ENCODE assay signal across 8 mouse cellular contexts in the genomic region with DNA sequence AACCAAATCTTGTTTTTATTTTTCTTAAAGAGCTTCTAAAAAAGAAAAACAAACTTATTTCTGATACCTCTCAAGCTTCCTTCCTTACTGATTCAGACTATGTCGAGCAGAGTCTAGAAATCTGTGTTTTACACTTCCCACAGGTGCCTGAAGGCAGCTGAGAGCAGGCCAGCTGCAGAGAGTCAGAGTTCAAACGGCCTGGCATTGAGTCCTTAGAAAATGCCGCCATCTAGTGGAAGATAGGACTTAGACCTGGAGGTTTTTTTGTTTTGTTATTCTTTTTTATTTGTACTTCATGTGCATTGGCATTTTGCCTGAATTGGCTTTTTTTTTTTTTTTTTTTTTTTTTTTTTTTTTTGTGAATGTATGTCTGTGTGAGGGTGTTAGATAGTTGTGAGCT. TPM values are rescaled to one million over a fixed set of nuclear protein-coding genes. Genes with fewer than 3 reads are reported as not detected.
DNase-seq lines count a peak whose midpoint lies in the region; ATAC-seq and TF ChIP-seq lines count a peak whose summit lies in the region.

No protein-coding gene starts in this region.

- under 1% methylated on average over 3 of the region's 3 CpGs for WGBS in lung, adult 2 months

- ATAC-seq in granulocyte monocyte progenitor cell, adult 5-6 weeks (replicated peaks; ENCODE audit: poor library complexity, severe bottlenecking): peak; percentile 25; the same call in 1 of the 2 replicates

- TF ChIP-seq CTCF in lung, adult 2 months (IDR thresholded peaks at IDR 0.05; ENCODE audit: insufficient read depth, low read length): peak; percentile 47; the same call in 1 of the 2 replicates

- DNase-seq in adrenal gland, adult 2 months: peak; percentile 71
- DNase-seq in adrenal gland, postnatal 4 days (ENCODE audit: low spot score in 2 of 2): no peak
- DNase-seq in ovary, postnatal 14 days (ENCODE audit: low spot score): peak; percentile 47
- DNase-seq in ovary, postnatal 10 days (ENCODE audit: low spot score): no peak
- peak; percentile 54 to 55 for DNase-seq in cerebellum, adult 18-20 months
- DNase-seq in lung, adult 2 months: no peak
- DNase-seq in testis, postnatal 10 days (ENCODE audit: low spot score): peak; percentile 63

- peaks cover 1% of the 10 kb centered on the region; the same call in 1 of the 2 replicates for H3K4me1 ChIP-seq in lung, adult 2 months (ENCODE audit: control insufficient read depth, insufficient read depth, low read length)

- no peak overlapping the region for H3K4me3 ChIP-seq in lung, adult 2 months (replicated peaks; ENCODE audit: extremely low read depth, low read depth, low read length)

- no peak for TF ChIP-seq POLR2A in lung, adult 2 months (IDR thresholded peaks at IDR 0.05; ENCODE audit: borderline replicate concordance, extremely low read depth, low read depth, low read length)

RNA-seq across cellular contexts. Expression of gene Ern1, which starts 3.7 kb away (rescaled TPM):
- 100 to 1,000 TPM in 1 of 2 experiments, 10 to 100 TPM in 1; 90.7 to 119 TPM for total RNA-seq in adrenal gland, adult 2 months (2021)
- 608 and 700 TPM in 2 replicates for polyA plus RNA-seq in adrenal gland, adult 2 months (2012; rRNA removed)
- 10 to 100 TPM; 72.5 to 83.6 TPM for total RNA-seq in adrenal gland, postnatal 4 days (2021)
- 81.3 and 84.3 TPM in 2 replicates for total RNA-seq in granulocyte monocyte progenitor cell, adult 5-6 weeks (2014; fragmentation: Nextera tagmentation)
- 63.3 and 67.0 TPM in 2 replicates for total RNA-seq in granulocyte monocyte progenitor cell, adult 5-6 weeks (2017)
- polyA plus RNA-seq in lung, adult 2 months (2012; rRNA removed): 23.0 and 28.7 TPM in 2 replicates

Comparison
In these comparisons a context has a peak if more than half of its experiments do, and no peak if none do; other contexts are left out.
1. DNase-seq: peak in adrenal gland, adult 2 months (single experiment), ovary, postnatal 14 days (single experiment), cerebellum, adult 18-20 months (2 of 2) and testis, postnatal 10 days (single experiment); none in adrenal gland, postnatal 4 days (0 of 2), ovary, postnatal 10 days (single experiment) and lung, adult 2 months (single experiment).